Mouse (Mus musculus) kidney, postnatal 10 days (tissue): ENCODE results near the gene Insig2.
A peak's percentile ranks its signal among the peaks of the same experiment; 100 is the strongest.

Experiments
- DNase-seq: peaks from one replicate; pipeline ENCODE4 v3.0.0; 2021; ENCODE audit warnings: mixed read lengths

Gene Insig2

DNA sequence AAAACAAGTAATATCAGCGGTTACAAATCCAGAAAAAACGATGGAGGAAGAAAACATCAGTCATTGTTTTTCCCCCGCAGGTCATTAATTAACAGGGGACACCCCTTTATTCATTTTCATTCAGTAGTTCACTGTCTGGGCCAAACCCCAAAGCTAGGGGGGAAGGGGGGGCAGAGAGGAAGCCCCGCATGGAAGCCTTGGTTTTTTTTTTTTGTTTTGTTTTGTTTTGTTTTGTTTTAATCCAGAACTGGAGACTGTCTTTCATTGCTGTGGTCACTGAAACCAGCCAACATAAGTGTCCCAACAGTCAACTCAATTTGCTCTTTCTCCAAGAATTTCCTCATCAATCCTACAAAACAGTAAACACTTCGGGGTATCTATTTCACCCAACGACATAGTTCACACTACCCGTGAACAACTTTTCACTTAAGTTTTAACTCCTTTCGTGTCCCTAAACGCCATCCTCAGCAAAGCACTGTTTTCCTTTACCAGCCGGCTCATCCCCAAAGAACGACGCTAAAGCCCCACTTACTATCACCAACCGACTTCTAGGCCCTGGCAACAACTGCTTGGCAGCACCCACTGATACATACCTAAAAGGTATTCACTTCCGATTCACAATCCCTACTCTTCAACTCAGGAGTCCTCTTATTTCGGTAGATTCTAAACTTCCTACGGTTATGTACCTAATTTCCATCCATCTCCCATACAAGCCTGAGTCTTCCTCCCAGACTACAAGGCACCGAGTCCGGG lies 5.6 kb downstream of the Insig2 start:
- DNase-seq, result no peak

DNA sequence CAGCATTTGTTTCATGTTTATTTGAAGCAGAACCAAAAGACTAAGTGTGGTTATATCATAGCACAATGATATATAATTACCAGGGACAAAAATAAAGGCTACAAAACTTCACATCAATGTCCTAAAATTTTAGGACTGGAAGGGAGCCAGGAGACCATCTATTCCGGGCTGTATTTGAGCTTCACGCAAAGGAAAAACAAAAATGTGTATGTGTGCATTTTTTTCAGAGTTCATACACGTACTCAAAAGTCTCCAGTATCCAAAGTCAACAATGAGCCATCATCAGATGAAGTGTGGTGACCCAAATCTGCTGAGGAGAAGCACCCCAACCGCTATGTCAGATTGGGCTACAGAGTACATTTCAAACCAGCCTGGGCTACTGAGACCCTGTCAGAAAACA lies 8.9 kb downstream of the Insig2 start:
- no peak for DNase-seq

DNA sequence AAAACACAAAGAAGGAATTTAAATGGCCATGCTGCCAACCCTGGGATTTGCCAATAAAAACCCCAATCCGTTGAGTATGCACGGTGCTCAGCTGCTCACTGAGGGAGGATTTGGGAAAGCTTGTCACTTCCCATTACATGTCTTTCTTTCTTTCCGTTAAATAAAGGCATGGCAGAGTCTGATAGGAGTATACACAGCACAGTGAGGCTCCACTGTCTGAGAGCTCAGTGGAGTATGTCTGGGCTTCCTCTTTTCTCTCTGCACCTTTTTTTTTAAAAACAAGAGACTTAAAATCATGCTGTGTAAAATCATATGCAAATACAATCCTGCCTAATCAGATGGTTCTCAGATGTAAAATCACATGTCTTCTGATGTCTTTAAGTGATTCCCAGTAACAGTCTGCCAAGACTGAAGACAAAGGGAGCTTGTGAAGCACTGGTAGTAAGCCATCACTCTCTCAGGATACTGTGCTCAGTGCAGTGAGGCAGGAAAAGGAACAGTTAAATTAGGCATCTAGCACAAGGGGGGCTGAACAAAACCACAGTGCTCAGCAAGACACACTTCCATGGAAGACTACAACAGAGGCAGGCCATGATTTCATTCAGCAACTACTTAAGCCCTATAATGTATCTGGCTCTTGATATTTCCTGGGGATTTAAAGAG lies 17.5 kb downstream of the Insig2 start:
- DNase-seq, result no peak

DNA sequence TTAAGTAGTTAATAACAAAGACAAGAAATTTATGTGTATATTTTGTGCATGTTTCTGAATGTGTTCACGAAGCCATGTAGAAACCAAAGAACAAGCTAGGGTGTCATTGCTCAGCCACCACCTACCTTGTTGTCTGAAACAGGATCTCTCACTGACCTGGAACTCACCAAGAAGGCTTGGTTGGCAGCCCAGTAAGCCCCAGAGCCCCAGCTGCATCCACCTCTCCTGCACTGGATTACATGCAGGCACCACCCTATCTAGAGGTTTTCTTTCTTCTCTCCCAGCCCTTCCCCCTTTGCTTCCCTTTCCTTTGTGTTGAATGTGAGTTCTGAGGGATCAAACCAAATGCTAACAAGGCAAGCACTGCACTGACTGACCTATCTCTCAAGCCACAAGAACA lies 19.2 kb downstream of the Insig2 start:
- no peak for DNase-seq

DNA sequence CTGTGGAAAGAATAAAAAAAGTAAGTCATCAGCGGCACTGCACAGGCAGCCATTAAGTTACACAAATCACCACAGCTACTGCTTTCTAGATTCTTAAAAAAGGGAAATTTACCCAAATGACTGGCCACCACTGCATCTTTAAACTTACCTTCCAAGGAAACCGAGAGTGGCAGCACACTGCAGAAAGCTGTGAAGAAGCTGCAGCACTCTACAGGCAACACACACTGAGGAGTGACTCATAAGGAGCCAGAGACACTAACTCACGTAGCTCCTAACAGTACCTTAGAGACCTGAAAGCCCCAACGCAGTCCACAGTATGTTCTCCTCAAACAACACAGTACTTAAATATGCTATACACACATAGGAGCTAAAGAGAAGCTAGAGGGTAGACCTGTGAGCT lies 20.1 kb downstream of the Insig2 start:
- no peak for DNase-seq

DNA sequence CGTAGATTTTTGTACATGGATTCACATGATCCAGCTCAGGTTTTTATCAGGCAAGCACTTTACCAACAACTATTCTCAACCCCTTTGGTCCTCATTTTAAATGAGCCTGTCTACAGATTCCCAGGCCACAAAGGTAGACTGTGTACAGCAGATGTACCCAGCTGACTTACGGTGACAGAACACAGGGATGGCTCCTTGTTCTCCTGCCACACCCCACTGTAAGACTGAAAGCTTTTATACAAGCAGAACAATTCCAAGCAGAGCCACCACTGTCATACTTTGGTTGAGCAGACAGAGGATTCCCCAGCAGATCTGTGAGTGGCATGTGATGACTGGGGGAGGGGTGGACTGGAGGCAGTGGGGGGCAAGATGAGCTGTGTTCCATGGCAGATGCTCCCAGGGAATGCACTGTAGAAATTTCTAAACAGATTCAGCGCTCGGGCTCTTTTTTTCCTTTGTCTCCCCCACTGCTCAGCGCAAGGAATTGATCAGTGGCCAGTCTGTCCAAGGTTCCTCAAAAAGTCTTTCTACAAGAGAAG lies 35.6 kb downstream of the Insig2 start:
- no peak for DNase-seq

DNA sequence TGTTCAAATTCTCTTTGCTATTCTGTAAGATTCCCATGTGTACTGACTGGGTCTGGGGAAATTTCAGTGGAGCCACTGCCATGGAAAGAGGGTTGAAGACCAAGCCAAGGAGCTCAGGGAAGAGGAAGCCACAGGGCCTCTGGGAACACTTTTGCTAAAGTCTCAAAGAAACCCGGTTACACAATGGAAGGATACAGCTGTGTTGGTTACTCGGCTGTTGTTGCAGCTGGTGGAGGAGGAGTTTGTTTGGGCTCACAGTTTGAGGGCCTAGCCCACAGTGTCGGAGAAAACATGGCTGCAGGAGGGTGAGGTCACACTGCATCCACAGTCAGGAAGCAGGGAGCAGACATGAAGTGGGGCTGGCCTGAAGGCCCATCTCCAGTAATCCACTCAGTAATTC lies 38.8 kb downstream of the Insig2 start:
- no peak for DNase-seq

DNA sequence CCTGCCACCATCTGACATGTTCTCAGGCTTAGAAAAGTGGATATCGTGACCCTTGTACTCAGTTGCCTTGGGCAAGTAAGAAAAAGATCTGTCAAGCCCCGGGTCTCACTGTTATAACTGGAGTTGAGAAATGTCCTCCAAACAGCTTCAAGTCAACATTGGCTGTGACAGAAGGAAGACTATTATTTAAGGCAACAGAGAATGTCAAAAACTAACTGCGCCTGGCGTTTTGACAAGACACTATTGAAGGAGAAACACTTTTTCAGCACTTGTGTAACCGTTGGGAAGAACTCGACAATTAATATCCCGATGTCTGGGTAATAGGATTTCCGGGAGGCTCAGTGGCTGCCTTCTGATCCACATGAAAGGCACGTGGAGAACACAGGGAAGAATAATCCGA lies 41.5 kb downstream of the Insig2 start:
- DNase-seq, result no peak

DNA sequence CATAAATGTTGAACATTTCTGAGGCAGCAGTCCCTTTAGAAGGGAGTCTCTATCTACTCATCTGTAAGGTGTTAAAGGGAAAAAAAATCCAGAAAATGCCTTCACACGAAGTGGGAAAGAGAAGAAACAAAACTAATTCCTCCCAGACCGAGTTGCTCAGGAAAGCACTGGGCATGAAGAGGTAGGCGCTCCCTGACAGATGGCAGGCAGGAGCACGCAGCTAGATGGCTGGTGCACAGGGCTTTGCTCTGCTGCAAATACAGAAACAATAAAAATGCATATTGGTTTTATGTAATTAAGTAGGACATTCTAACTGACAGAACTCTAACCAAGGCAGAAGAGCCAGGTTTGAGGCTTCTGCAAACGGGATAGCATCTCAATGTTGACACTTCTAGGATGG lies 42.0 kb downstream of the Insig2 start:
- DNase-seq, result no peak

DNA sequence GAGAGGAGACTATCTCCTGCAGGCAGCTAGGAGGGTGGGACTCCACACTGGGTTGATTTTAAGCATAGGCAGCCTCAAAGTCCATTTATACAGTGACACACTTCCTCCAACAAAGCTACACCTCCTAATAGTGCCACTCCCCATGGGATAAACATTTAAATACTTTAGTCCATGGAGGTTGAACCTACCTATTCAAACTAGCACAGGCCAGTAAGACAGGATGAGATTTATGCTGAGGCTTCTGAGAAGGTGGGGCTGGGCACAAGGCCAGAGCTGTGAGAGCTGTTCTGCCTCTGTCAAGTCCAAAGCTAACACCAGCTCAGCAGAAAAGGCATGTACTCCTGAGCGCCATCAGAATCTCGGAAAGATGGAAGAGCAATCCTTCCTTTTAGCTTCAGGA lies 48.2 kb downstream of the Insig2 start:
- peak; percentile 44 for DNase-seq

DNA sequence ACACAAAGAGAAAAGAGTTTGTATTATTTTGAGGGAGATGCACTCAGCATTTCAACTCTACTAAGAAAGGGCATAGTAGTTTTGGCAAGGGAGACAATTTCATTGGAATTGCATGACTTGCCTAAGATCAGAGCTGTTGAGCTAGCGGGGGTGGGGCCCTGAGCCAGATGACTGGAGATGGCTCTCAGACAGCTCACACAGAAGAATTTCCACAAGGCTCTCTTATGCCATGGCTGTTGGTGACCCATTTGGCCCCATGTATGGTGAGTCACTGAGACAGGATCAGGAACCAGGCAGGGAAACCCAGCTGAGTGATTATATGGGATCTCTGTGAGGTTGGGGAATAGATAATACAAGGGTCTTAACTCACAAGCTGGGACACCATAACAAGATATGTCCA lies 51.9 kb downstream of the Insig2 start:
- DNase-seq, result no peak

DNA sequence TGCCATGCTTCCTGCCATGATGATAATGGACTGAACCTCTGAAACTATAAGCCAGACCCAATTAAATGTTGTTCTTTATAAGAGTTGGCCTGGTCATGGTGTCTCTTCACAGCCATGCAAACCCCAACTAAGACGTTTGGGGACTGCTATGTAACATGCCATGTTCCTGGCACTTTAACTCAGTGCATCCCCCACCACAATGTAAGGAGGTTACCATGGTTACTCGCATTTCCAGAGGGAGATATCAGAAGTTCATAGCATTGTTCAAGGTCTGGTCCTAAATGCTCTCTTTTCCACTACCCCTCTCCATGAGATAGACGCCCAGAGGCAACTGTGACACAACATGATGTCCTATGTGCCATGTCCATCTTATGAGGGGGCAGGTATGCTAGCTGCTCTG lies 54.0 kb downstream of the Insig2 start:
- no peak for DNase-seq

DNA sequence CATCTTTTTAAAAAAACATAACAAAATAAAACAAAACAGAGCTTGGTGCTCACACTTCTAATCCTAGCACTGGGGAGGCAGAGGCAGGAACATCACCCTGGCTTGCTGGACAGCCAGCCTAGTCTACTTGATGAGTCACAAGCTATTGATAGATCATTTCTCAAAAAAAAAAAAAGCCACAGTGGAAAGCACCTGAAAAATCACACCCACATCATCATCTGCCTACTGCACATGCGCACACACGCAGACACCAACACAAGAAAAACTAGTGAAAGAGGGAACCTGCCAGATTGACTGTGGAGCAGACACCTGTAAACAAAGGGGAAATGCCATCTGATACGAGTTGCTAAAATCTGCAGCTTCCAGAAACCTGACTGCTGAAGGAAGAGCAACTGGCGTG lies 54.9 kb downstream of the Insig2 start:
- DNase-seq, result no peak

DNA sequence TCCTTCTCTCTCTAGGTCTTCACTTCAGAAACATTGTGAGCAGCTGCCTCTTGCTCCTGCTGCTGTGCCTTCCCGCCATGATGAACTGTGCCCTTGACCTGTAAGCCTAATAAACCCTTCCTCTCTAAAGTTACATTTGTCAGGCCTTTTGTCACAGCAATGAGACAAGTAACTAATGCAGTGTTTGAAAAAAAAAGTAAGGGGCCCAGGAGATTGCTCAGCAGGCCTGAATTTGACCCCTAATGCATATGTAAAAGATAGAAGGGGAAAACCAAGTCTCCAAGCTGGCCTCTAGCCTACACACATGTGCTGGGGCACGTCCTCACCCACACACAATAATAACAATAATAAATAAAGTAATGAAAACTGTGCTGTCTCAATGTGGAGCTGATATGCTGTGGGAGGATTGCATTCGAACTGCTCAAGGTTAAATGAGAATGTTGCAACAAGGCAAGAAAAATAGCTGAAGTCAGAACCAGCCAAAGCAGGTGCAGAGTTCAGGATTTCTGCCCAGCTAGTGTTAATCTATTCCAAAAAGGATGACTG lies 56.4 kb downstream of the Insig2 start:
- DNase-seq, result no peak

DNA sequence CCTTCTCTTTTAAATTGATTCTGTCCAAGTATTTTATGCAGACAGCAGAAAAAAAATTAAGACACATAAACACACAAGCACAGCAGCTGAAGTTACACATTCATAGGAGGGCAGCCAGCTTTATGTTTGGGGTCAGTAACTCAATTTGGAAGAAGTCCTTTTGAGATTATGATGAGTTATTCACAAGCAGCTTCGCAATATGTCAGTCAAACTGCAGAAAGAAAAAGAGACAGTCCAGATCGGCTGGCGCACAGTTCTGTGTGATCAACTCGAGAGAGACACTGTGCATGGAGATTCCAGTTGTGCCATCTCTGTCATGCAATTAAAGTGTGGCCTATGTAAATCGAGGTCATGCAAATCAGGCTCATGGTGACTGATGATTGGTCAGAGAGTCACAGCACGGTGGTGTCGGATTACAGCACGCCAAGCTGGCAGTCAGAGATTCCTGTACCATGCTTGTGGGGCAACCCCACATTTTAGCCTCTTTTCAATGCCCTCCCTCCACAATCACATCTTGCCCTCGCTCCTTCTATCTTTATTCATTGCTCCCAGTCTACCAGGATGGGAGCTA lies 72.1 kb downstream of the Insig2 start:
- DNase-seq, result no peak
